Mouse (Mus musculus) ES-E14 (cell line): ENCODE data around the gene L1td1.

Source experiments
- HCFC1 ChIP-seq: IDR thresholded peaks from 2 replicates; pipeline ENCODE4 v1.6.1; 2012; ENCODE audit warnings: low read length, inconsistent platforms, borderline replicate concordance; ENCODE audit not compliant: insufficient read depth
- MAFK ChIP-seq: IDR thresholded peaks from 2 replicates; pipeline ENCODE4 v1.6.1; 2014; ENCODE audit warnings: mild to moderate bottlenecking, low read depth, low read length, inconsistent platforms; ENCODE audit not compliant: insufficient read depth
- ZNF384 ChIP-seq: IDR thresholded peaks from 2 replicates; pipeline ENCODE4 v1.6.1; 2012; ENCODE audit warnings: low read depth, low read length, inconsistent platforms

DNA sequence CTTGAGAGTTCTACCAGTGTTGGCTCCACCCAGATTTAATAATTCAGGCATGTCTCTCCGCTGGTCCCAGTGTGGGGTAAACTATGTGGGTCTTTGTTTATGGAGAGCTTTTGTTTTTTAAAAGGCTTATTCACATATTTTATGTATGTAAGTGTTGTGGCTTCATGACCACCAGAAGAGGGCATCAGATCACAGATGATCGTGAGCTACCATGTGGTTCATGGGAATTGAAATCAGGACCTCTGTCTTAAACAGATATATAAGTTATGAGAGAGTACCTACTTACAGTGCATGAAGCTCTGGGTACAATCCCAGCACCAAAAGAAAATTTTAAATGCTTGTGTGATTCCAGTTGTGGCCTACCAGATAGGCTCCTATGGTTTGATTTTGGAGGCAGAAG, 13.2 kb downstream of the L1td1 start:
- TF ChIP-seq ZNF384 (no peak), HCFC1 (no peak), MAFK (no peak)
